Mouse (Mus musculus) brain, embryonic 14.5 days (tissue): Measurements from ENCODE around the gene Gm49369.

Source experiments
- CTCF ChIP-seq: fragments of 200-500 bp; IDR thresholded peaks from 2 replicates; pipeline ENCODE4 v1.5.1; 2012; ENCODE audit warnings: inconsistent platforms, mild to moderate bottlenecking, moderate library complexity, borderline replicate concordance; ENCODE audit not compliant: insufficient read depth, insufficient read length; ENCODE audit errors: extremely low read depth
- POLR2A ChIP-seq: fragments of 200-500 bp; IDR thresholded peaks from 2 replicates; pipeline ENCODE4 v1.6.1; 2012; ENCODE audit warnings: mild to moderate bottlenecking, inconsistent platforms, borderline replicate concordance; ENCODE audit not compliant: poor library complexity, insufficient read depth, insufficient read length, severe bottlenecking; ENCODE audit errors: extremely low read depth

- no peak for TF ChIP-seq CTCF
- TF ChIP-seq POLR2A: no peak
Observed at GRCm38 (mm10) chr7:142371398-142371767, 11.1 kb downstream of the Gm49369 start.
